Mouse (Mus musculus): ENCODE measurements around the gene Serpinb8. TPM values are rescaled to one million over a fixed set of nuclear protein-coding genes. Genes with fewer than 3 reads are reported as not detected.

Serpinb8 gene
- polyA plus RNA-seq, 1 experiment from 2014 or later = 0.21 TPM

DNA sequence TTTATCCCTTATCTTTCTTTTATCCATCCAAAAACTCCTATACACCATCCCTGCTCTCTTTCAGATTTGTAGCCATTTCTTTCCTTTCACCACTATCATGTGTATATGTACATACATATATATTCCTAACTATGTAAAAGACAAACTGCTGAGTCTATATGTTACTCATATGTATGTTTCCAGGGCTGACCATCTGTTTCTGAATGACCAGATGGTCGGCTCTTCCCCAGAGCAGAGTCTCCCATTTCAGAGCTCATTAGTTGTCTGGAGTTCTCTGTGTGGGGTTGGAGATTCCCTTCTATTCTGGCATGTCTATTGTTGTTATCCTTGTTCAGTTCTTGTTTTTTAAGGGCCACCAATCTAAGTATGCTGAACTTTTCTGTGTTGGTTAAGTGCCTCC, 1.2 kb upstream of the Serpinb8 start:
- Histone ChIP-seq H3K9me3 (replicated peaks) (no peaks in the 10 kb centered on the region), H3K4me2 (no peak overlapping the region), H3K36me3 (no peaks in the 10 kb centered on the region), H3K9ac (no peak overlapping the region), H3K4me1 (replicated peaks) (no peaks in the 10 kb centered on the region), H3K27ac (no peak overlapping the region), H3K4me3 (replicated peaks) (no peak overlapping the region), H3K27me3 (no peaks in the 10 kb centered on the region)
- 48% methylated on average over 1 of the region's 1 CpGs for WGBS (ENCODE audit: insufficient replicate concordance)
- ATAC-seq (ENCODE audit: low read depth) = no peak
- no peak for DNase-seq

DNA sequence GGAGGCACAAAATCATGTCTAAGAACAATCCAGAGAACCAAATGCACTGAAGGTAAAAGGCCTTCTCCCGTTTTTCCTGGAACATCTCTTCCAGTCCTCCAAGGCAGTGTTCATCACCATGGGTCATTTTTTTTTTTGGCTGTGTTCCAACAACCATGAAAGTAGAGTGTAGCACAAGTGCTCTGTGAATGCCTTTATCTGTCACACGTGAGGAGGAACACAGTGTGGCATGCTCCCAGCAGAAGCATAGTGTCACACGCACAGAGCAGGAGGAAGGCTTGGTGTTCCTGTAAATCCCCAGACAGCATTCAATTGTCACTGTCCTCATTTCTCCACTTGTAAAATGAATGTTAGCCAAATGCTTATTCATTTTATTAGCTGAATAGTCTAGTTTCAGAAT, 2.8 kb downstream of the Serpinb8 start:
- H3K9me3 ChIP-seq (replicated peaks) = no peaks in the 10 kb centered on the region
- WGBS (ENCODE audit: insufficient replicate concordance) = 52% methylated on average over 3 of the region's 3 CpGs
- H3K27me3 ChIP-seq = no peaks in the 10 kb centered on the region
- H3K4me1 ChIP-seq (replicated peaks) = no peaks in the 10 kb centered on the region
- H3K27ac ChIP-seq = no peak overlapping the region
- H3K9ac ChIP-seq = no peak overlapping the region
- DNase-seq = no peak
- H3K36me3 ChIP-seq = no peaks in the 10 kb centered on the region
- no peak overlapping the region for H3K4me2 ChIP-seq
- ATAC-seq (ENCODE audit: low read depth) = no peak
- no peak overlapping the region for H3K4me3 ChIP-seq (replicated peaks)

DNA sequence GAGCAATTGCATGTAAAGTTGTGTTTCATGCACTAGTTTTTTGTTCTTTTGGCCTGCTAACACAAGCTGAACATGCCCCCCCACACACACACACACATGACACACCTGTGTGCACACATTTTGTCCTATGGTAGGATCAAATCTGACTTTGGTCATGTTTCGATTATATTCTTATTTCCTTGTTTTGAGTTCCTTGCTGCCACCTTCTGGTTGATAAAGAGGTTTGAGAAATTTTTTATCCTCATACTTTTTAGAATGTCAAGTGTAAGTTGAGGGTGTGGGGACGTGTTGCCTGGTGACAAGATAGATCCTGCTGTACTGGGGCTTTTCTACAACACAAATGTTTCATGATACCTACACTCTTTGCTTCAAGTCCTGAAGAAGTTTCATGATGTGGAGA, 3.7 kb downstream of the Serpinb8 start:
- H3K9ac ChIP-seq = no peak overlapping the region
- H3K27ac ChIP-seq = no peak overlapping the region
- no peak for DNase-seq
- no peak overlapping the region for H3K4me2 ChIP-seq
- no peaks in the 10 kb centered on the region for H3K27me3 ChIP-seq
- H3K4me3 ChIP-seq (replicated peaks) = no peak overlapping the region
- WGBS (ENCODE audit: insufficient replicate concordance) = 50% methylated on average over 2 of the region's 2 CpGs
- H3K4me1 ChIP-seq (replicated peaks) = no peaks in the 10 kb centered on the region
- no peaks in the 10 kb centered on the region for H3K36me3 ChIP-seq
- H3K9me3 ChIP-seq (replicated peaks) = no peaks in the 10 kb centered on the region
- no peak for ATAC-seq (ENCODE audit: low read depth)

DNA sequence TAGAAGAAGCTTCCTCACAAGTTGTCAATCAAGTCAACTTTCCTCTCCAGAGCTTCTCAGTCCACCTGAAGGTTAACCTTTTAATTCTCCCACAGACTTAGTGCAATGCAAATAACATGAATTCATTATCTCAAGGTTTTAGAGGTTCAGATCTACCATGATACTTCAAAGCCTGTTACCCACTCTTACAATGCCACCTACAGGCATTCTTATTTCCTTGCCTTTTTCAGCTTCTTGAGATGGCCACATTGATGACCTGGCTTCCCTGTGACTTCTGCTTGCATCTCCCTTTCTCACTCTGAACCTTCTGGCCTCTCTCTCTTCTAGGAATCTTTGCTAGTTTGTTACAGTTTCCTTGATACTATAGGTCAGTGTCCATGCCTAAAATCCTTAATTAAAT, 7.1 kb downstream of the Serpinb8 start:
- H3K9me3 ChIP-seq (replicated peaks) = no peaks in the 10 kb centered on the region
- no peaks in the 10 kb centered on the region for H3K27me3 ChIP-seq
- H3K9ac ChIP-seq = no peak overlapping the region
- ATAC-seq (ENCODE audit: low read depth) = no peak
- no peak overlapping the region for H3K4me3 ChIP-seq (replicated peaks)
- DNase-seq = no peak
- no peaks in the 10 kb centered on the region for H3K36me3 ChIP-seq
- no peak overlapping the region for H3K4me2 ChIP-seq
- no peak overlapping the region for H3K27ac ChIP-seq
- H3K4me1 ChIP-seq (replicated peaks) = no peaks in the 10 kb centered on the region

DNA sequence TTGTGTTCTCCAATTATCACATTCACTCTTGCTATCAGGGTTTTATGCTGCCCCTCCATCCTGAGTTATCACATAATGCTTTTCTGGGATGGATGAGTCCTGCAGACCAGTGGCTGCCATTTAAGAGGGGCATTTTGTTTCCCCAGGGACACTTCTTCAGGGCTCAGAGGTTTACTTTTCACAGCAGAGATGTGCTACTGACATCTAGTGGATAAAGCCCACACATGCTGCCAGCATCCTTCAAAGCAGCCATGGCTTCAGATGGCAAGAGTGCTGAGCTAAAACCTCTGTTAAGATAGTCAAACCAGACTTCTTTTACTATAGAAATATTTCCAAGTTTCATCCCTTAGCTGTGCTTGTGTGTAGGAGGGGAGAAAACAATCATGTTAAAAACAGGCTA, 8.7 kb downstream of the Serpinb8 start:
- H3K4me2 ChIP-seq = no peak overlapping the region
- no peaks in the 10 kb centered on the region for H3K27me3 ChIP-seq
- H3K4me1 ChIP-seq (replicated peaks) = no peaks in the 10 kb centered on the region
- no peak overlapping the region for H3K27ac ChIP-seq
- no peaks in the 10 kb centered on the region for H3K9me3 ChIP-seq (replicated peaks)
- DNase-seq (no peak), ATAC-seq (ENCODE audit: low read depth) (no peak)
- H3K36me3 ChIP-seq = no peaks in the 10 kb centered on the region
- no peak overlapping the region for H3K4me3 ChIP-seq (replicated peaks)
- no peak overlapping the region for H3K9ac ChIP-seq

DNA sequence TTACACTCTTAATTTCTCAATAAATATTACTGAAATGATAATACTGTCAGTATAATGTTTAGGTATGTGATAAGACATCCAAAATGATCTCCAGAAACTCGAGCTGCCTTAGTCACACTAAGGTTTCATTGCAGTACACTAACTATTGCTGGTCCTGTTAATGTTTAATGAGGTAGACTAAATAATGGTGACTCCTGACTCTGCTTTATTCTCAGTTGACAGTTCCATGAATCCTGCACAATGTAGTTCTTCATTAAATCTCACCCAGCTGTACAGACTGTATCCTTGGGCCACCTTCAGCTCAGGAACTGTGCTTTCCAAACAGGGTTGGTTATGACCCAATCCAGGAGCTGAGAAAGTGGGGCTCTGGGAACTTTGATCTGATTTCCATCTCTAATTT, 19.1 kb downstream of the Serpinb8 start:
- Histone ChIP-seq H3K4me1 (replicated peaks) (no peaks in the 10 kb centered on the region), H3K9me3 (replicated peaks) (no peaks in the 10 kb centered on the region), H3K27me3 (no peaks in the 10 kb centered on the region), H3K27ac (no peak overlapping the region), H3K4me3 (replicated peaks) (no peak overlapping the region), H3K4me2 (no peak overlapping the region), H3K36me3 (no peaks in the 10 kb centered on the region), H3K9ac (no peak overlapping the region)
- WGBS (ENCODE audit: insufficient replicate concordance) = 33% methylated on average over 1 of the region's 1 CpGs
- DNase-seq (no peak), ATAC-seq (ENCODE audit: low read depth) (no peak)

DNA sequence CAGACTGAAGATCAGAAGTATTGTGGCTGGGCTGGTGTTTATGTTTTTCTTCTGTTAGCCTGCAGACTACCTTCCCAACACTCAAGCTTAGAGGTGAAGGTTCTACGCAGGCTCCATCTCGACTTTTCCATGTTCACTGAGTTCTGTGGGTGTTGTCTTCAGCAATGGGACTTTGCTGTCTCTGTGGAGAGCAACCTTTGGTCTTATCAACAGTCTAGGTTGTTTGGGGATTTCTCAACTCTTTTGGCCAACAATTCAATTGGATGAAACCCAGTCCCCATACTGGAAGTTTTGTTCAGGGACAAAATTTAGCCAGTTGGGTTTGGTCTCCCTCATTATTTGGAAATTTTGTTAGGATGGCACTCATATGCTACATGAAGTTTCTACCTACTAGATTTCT, 24.3 kb downstream of the Serpinb8 start:
- Histone ChIP-seq H3K4me2 (no peak overlapping the region), H3K4me3 (replicated peaks) (no peak overlapping the region), H3K9ac (no peak overlapping the region), H3K4me1 (replicated peaks) (no peaks in the 10 kb centered on the region), H3K36me3 (no peaks in the 10 kb centered on the region), H3K9me3 (replicated peaks) (no peaks in the 10 kb centered on the region), H3K27me3 (no peaks in the 10 kb centered on the region), H3K27ac (no peak overlapping the region)
- DNase-seq (no peak), ATAC-seq (ENCODE audit: low read depth) (no peak)
- WGBS (ENCODE audit: insufficient replicate concordance) = 56% methylated on average over 2 of the region's 2 CpGs

DNA sequence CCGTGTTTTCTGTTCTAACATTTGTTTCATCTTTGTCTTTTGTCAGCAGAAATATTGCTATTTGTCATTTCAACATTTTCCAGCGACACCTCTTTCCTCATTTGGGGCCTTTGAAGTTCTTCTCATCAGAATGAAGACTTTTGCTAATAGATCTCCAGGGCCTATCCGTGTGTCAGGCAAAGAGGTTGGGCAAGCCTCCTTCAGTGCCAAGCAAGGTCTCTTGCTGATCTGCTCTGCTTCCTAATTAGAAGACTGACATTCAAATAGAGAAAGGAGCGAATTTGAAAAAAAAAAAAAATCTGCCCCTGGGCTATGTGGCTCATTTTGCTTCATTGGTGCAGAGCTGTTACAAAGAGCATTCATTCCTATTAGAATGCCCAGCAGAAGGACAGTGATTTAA, 32.2 kb downstream of the Serpinb8 start:
- no peaks in the 10 kb centered on the region for H3K27me3 ChIP-seq
- H3K36me3 ChIP-seq = no peaks in the 10 kb centered on the region
- no peak overlapping the region for H3K4me3 ChIP-seq (replicated peaks)
- H3K27ac ChIP-seq = no peak overlapping the region
- no peak overlapping the region for H3K4me2 ChIP-seq
- 0 out of 2 replicates have a peak, but pooled peaks cover 3% of the 10 kb centered on the region for H3K9me3 ChIP-seq (replicated peaks)
- no peak overlapping the region for H3K9ac ChIP-seq
- ATAC-seq (ENCODE audit: low read depth) (no peak), DNase-seq (no peak)
- 44% methylated on average over 4 of the region's 4 CpGs for WGBS (ENCODE audit: insufficient replicate concordance)
- H3K4me1 ChIP-seq (replicated peaks) = no peaks in the 10 kb centered on the region

DNA sequence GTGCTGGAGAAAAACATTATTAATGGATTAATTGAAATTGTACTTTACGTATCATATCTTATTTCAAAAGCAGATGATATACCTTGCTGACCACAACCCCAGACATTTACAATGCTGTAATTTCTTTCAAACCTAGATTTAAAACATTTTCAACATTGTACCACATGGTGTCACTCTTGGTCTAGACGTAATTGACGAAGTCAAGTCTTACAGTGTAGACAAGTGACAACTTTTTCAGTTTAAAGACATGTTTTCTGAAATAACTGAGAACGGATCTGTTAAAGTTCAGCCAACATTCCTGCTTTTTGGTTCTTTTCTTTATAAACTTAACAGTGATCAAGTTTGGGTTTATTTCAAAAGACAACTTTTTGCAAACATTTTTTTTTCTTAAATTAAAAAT, 46.1 kb downstream of the Serpinb8 start:
- no peaks in the 10 kb centered on the region for H3K27me3 ChIP-seq
- 30% methylated on average over 4 of the region's 4 CpGs for WGBS (ENCODE audit: insufficient replicate concordance)
- no peaks in the 10 kb centered on the region for H3K4me1 ChIP-seq (replicated peaks)
- no peak overlapping the region for H3K4me3 ChIP-seq (replicated peaks)
- no peak overlapping the region for H3K27ac ChIP-seq
- H3K9ac ChIP-seq = no peak overlapping the region
- no peaks in the 10 kb centered on the region for H3K9me3 ChIP-seq (replicated peaks)
- ATAC-seq (ENCODE audit: low read depth) (no peak), DNase-seq (no peak)
- no peaks in the 10 kb centered on the region for H3K36me3 ChIP-seq
- H3K4me2 ChIP-seq = no peak overlapping the region

DNA sequence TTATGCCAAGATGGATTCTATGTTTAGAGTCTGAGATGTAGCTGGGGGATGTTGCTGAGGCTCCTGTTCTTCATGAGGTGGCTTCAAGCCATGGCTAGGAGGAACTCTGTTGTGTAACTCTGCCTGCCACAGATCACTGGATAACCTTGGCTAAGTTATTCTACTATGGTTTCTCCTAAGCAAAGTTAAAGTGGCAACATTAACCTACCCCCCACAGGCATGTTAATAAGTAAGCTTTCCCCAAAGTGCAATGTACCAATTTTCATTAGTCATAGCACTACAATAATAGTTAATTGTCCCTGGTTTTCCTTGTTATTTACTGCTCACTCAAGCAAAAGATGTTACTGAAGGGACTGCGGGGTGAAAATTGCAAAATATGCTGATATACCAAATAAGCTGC, 48.2 kb downstream of the Serpinb8 start:
- no peak for DNase-seq
- Histone ChIP-seq H3K4me3 (replicated peaks) (no peak overlapping the region), H3K27ac (no peak overlapping the region), H3K36me3 (no peaks in the 10 kb centered on the region), H3K9ac (no peak overlapping the region), H3K9me3 (replicated peaks) (no peaks in the 10 kb centered on the region), H3K4me1 (replicated peaks) (no peaks in the 10 kb centered on the region), H3K4me2 (no peak overlapping the region), H3K27me3 (no peaks in the 10 kb centered on the region)
- no peak for ATAC-seq (ENCODE audit: low read depth)
- WGBS (ENCODE audit: insufficient replicate concordance) = 86% methylated on average over 1 of the region's 1 CpGs

DNA sequence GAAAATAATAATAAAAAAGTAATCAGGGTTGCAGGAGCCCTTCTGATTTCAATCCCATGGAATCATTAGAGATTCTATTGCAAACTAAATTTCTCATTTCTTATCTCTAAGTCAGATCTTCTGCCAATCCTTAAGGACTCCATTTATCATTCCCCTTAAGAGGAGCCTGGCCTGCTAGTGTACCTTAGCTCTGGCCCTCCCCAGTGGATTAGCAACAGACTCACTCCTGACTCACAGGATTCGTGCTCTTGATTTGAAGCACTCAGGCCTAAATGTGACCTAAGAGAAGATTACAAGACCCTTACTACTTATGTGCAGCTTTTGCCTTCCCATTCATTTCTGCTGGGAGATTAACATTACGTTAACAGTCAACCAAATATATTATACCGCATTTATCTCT, 48.7 kb downstream of the Serpinb8 start:
- Histone ChIP-seq H3K27ac (no peak overlapping the region), H3K4me3 (replicated peaks) (no peak overlapping the region), H3K36me3 (no peaks in the 10 kb centered on the region), H3K9me3 (replicated peaks) (no peaks in the 10 kb centered on the region), H3K4me1 (replicated peaks) (no peaks in the 10 kb centered on the region), H3K9ac (no peak overlapping the region), H3K4me2 (no peak overlapping the region), H3K27me3 (no peaks in the 10 kb centered on the region)
- 72% methylated on average over 3 of the region's 3 CpGs for WGBS (ENCODE audit: insufficient replicate concordance)
- DNase-seq (no peak), ATAC-seq (ENCODE audit: low read depth) (no peak)

DNA sequence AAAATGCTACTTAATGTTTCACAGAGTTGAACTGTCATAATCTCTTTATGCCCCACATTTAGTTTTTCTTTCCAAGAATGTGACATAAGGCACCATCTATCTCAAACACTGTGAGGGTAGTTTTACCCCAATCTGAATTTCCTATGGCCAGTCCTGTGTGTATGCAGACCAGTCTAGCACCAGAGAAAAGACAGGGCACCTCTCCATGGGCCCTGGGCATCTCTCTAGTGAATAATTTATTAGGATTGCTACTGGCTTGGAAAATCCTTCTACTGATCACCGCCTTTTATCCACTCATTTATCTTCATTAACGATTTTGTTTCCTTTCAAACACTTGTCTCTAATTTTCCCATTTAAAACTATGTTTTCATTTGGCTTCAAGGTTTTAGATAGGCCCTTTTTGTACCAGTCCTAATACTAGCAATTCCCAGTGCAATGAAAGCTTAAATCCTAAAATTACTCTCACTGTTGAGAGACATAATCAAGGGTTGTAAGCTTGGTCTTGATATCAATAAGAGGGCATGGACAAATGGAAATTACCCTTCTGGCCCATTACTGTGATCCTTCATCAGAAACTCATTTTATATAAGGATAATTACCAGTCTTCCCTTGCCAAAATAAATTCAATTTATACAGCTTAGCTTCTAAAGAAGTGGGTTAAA, 52.8 kb downstream of the Serpinb8 start:
- WGBS (ENCODE audit: insufficient replicate concordance) = 61% methylated on average over 2 of the region's 2 CpGs
- Histone ChIP-seq H3K27me3 (no peaks in the 10 kb centered on the region), H3K4me3 (replicated peaks) (no peak overlapping the region), H3K27ac (no peak overlapping the region), H3K36me3 (no peaks in the 10 kb centered on the region), H3K9ac (no peak overlapping the region), H3K9me3 (replicated peaks) (no peaks in the 10 kb centered on the region), H3K4me1 (replicated peaks) (no peaks in the 10 kb centered on the region), H3K4me2 (no peak overlapping the region)
- no peak for DNase-seq
- no peak for ATAC-seq (ENCODE audit: low read depth)

Measured in liver, embryonic 13.5 days (tissue).